Mouse (Mus musculus) layer of hippocampus, postnatal 10 days (tissue): ENCODE data around the gene Senp3. TPM values are rescaled to one million over a fixed set of nuclear protein-coding genes. Genes with fewer than 3 reads are reported as not detected.
"Not testable (repeated sequence)": the region's sequence is repeated elsewhere in the genome, so short reads cannot be mapped to it uniquely, and the experiment has no call there.

Experiments
- DNase-seq, 2 experiments: peaks; one replicate each; pipeline ENCODE4 v3.0.0; 2021; ENCODE audit warnings: low spot score in 2 of 2
- total RNA-seq, 2 experiments: library from RNA; stranded (reverse); gene quantifications; 2 replicates each; pipeline ENCODE4 v1.2.3; 2021

Senp3 gene
- total RNA-seq, 2 experiments from 2014 or later = 88.0 to 98.7 TPM

GRCm38 (mm10) chr11:69706775-69707479, 25.0 kb upstream of the Senp3 start:
- DNase-seq = peak; percentile 51 to 62

- DNase-seq = no peak
Measured at GRCm38 (mm10) chr11:69704613-69705010, 22.7 kb upstream of the Senp3 start.

DNA sequence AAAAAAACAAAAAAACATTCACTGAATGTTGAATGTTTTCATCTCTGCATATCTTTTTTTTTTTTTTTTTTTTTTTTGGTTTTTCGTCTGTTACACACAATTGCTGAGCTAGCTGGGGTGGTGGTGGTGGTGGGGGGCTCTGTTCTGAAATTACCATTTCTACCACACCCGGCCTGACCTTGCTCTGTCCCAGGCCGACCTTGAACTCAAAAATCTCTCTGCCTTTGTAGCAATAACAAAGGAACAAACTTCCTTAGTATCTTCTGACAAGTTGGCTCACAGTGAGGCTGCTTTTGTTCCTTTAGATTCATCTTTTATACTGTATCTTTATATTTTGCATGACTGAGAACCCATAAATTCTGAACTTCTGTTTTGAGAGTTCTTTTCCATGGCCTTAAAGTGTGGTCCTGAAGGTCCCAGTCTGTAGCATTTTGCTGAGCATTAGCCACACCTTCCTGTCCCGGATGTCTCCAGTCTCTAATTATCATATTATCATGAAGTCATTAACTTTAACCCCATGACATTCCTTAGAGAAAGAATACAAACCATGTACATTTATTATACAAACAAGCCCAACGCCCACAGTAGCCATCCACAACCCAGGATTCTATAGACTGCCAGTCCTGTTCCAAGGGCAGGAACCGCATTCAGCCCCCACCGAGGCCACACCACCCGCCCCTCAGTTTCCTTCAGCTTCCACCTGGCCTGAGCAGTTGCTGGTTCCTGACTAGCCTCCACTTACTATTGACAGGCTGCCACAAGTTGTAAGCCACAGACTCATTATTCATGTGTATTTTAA, 22.1 kb upstream of the Senp3 start:
- no peak for DNase-seq

GRCm38 (mm10) chr11:69703381-69703780, 21.5 kb upstream of the Senp3 start:
- not testable (repeated sequence) for DNase-seq

GRCm38 (mm10) chr11:69702886-69703285, 21.0 kb upstream of the Senp3 start:
- DNase-seq = not testable (repeated sequence)

DNA sequence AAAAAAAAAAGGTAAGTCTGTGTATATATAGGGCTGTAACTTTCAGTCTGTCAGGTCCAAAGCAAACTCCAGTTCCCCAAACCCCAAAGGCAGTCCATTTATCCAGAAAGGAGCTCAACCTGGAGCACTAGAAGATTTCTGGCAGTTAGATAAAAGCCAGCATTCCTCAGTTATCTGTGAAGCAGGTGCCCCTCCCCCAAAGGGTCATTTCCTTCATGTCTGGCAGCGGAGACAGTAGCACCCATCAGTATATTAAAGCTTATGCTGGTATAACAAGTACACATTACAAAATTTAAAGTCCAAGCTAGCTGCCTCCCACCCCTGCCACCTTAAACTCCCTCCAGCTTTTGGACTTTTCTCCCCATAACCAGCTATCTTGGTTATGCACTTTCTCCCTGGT, 17.7 kb upstream of the Senp3 start:
- no peak for DNase-seq

DNA sequence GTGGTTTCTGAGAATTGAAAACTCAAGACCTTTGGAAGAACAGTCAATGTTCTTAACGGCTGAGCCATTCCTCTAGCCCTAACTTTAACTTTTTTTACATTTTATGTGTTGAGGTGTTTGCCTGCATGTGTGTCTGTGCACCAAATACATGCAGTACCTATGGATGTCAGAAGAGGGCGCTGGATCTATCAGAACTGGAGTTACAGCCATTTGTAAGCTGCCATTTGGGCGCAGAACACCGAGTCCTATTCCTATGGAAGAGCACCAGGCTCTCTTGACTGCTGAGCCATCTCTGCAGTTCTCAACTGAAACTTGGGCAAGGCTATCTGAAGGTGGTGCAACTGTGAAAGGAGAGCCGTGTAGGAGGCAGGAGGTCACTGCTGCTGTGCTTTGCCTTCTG, 16.7 kb upstream of the Senp3 start:
- DNase-seq = no peak

DNA sequence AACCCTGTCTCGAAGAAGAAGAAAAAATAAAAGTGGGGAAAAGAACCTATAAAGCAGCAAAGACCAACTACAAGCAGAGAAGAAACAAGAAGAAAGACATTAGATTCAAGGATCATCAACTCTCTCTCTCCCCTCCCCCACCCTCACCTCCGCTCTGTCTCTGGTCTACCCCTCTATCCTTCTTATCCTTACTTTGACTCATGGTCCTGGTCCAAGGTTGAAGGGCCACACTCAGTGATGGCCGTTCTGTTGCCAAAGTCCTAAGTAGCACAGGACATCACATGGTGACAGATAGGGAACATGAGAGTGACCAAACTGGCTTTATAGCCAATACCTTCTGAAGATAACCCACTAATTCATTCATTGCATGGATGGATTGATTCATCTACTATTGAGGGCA, 15.5 kb upstream of the Senp3 start:
- no peak for DNase-seq

DNA sequence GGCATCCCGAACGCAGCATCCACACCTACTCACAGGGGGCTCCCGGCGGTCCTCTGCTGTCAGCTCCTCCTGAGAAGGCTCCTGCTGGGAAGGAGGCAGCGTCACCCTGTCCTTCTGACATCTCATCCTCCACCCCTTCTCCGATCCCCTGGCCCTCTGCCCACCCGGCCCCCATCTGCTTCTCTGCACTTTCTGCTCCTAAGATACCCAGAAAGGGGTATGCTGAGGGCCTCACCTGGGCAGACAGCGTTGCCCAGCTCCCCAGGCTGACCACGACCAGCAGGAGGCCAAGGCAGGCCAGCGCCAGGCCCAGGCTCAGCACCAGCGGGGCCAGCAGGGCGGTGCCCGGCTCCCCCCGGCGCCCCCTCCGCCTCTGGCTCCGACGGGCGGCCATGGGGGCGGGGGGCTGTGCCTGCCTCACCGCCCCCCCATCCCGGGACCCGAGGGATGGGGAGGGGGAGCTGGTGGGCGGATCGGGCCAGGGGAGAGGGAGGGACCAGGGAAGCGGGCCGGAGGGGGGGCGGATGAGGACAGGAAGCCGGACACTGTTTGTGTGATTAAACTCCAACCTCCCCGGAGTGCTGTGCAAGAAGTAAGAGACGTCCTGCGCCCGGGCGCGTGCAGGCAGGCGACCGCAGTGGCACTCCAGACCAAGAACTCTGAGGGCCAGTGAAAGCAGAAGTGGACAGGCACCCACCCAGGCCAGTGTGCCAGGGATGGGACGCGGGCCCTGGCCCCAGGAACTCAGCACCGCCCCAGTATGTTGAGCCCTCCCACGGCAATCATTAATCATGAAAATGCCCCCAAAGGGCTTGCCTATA, 13.7 kb upstream of the Senp3 start, which contains the start of the genes Tnfsf12 and Tnfsfm13:
Gene Tnfsf12, minus strand, starts transcription at position 489 of the 821 bp plus-strand sequence.
Gene Tnfsfm13, minus strand, starts transcription at position 738 of the 821 bp plus-strand sequence.
- DNase-seq = peak; percentile 49 to 61

GRCm38 (mm10) chr11:69695046-69695360, 13.1 kb upstream of the Senp3 start:
- no peak for DNase-seq

- no peak for DNase-seq
Measured at GRCm38 (mm10) chr11:69693421-69693965, 11.6 kb upstream of the Senp3 start.

GRCm38 (mm10) chr11:69692863-69693262, 11.0 kb upstream of the Senp3 start:
- no peak for DNase-seq

DNA sequence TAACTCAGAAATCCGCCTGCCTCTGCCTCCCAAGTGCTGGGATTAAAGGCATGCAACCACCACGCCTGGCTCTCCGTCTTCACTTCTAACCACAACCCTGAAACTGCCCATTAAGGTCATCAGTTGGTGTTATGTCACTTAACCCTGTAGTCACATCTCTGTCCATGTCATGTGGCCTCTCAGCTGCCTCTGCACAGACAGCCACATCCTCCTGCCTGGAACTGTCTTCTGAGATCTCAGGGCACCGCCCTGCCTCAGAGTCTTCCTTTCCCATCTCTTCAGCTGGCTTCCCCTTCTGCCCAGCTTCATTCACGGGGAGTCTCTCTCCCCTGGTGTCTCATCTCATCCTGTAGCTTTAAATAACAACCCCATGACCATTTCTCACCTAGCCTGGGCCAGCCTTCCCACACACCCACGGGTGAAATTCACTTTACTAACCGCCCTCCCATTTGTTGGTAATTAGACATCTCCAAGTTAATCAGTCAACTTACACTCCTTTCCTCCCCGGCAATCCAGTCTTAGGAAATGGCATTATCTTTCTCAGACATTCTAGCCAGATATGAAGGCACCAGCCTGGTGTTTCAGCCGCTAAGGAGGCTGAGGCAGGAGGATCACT, 10.4 kb upstream of the Senp3 start:
- DNase-seq = no peak

DNA sequence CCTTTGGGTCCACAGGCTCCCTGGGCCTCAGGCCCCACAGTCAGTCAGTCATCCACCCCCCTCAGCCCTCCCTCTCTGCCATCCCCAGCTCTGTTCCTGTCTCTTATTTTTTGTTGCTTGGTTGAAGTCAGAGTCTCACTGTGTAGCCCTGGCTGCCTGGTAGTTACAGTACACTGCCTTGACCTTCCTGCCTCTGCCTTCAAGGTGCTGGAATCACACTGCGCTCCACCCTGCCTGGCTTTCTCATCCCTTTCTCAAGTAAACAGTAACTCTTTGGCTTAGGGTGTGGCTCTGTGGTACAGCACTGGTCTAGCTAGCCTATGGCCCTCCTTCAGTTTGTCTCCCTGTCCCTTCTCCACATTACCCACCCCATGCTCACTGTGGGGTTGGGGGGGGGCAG, 8.0 kb upstream of the Senp3 start:
- DNase-seq = no peak

GRCm38 (mm10) chr11:69687061-69687460, 5.2 kb upstream of the Senp3 start:
- DNase-seq = no peak

DNA sequence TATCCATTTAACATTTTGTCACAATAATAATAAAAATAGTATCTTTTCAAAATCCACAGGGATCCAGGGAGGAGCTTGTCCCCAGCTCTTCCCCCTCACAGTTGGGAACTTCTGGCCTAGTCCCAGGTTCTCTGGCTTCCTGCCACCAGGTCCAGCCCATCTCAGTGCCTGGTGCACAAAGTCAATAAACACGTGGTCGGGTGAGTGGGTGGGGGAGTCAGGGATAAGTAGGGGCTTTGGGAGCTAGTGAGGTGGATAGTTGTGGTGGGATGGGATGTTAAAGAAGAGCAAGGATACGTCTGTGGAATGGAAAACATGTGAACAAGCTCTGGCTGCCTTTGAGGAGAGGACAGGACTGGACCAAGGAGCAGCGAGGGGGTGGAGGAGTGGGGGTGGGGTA, 4.5 kb upstream of the Senp3 start:
- peak in 1 of 2 experiments; percentile 71 for DNase-seq

DNA sequence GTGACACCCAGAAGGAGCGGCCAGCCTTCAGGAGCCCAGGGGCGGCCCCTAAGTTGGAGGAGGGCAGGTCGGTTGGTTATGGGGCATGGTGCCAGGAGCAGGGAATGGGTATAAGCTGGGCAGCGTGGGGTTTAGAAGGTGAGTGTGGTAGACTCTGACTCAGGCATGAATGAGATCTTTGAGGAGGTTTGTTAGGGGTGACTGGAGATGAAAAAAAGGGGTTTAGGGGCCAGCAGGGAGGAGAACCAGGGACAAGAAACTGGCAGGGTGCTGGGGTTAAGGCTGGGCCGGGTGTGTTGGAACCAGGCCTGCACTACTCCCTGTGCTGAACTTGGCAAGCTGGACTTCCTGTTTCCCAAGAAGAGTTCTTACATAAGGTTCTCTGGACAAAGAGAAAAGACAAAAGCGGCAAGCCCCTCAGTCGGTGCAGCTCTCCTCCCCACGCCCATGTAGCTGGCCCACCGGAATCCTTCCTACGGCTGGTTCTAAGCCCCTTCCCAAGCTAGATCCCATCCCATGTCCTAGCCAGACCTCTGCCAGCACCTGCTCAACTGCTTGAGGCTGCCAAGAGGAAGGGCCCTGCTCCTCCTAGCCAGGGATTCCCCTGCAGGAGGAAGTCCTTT, 3.8 kb upstream of the Senp3 start, which contains the start of gene Tnfsf13:
Gene Tnfsf13, minus strand, starts transcription at position 259 of the 623 bp plus-strand sequence.
- DNase-seq = peak in 1 of 2 experiments; percentile 59

DNA sequence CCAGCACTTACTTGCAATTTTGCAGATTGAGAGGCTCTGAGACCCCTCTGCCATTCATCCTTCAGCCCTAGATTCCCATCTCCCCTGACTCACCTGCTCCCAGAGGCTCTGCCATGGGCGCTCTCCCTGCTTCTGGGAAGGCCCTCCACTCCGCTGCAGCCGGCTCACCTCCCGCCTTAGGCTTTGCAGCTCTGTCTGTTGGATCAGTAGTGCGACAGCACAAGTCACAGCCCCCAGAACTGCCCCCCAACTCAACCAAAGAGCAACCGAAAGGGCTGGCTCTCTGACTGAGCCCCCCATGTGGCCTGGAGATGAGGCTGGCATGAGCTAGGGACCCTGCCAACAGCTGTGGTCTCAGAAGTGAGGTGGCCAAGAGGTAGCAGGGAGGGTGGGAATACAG, 3.1 kb upstream of the Senp3 start:
- DNase-seq = no peak

GRCm38 (mm10) chr11:69684128-69684745, 2.4 kb upstream of the Senp3 start:
- DNase-seq = no peak

- no peak for DNase-seq
Measured at GRCm38 (mm10) chr11:69683576-69683975, 1.7 kb upstream of the Senp3 start.
